Mouse (Mus musculus) spleen, postnatal 4 days (tissue): ENCODE results near the gene Polk.

Source experiments
- DNase-seq, 2 experiments: peaks; one replicate each; pipeline ENCODE4 v3.0.0; 2022; ENCODE audit warnings: low spot score in 2 of 2

The Polk gene

GRCm38 (mm10) chr13:96462644-96463043 is 79.7 kb downstream of the Polk start:
- no peak for DNase-seq

- DNase-seq = no peak
These were observed 83.8 kb downstream of the Polk start for GRCm38 (mm10) chr13:96458606-96459005.

- no peak for DNase-seq
These were observed 84.4 kb downstream of the Polk start for GRCm38 (mm10) chr13:96458018-96458417.

- DNase-seq = no peak
These were observed 84.8 kb downstream of the Polk start for GRCm38 (mm10) chr13:96457566-96457965.

- no peak for DNase-seq
These were observed 88.1 kb downstream of the Polk start for GRCm38 (mm10) chr13:96454288-96454687.

- DNase-seq = no peak
These were observed 89.8 kb downstream of the Polk start for GRCm38 (mm10) chr13:96452621-96453020.

- no peak for DNase-seq
These were observed 90.8 kb downstream of the Polk start for GRCm38 (mm10) chr13:96451386-96452140.

- DNase-seq = no peak
These were observed 91.5 kb downstream of the Polk start for GRCm38 (mm10) chr13:96450869-96451268.

- no peak for DNase-seq
These were observed 92.0 kb downstream of the Polk start for GRCm38 (mm10) chr13:96450205-96450856.

- no peak for DNase-seq
These were observed 101.9 kb downstream of the Polk start for GRCm38 (mm10) chr13:96440436-96440835.

GRCm38 (mm10) chr13:96436921-96437320 is 105.5 kb downstream of the Polk start:
- no peak for DNase-seq

GRCm38 (mm10) chr13:96435793-96436192 is 106.6 kb downstream of the Polk start:
- DNase-seq = peak in 1 of 2 experiments; percentile 20

GRCm38 (mm10) chr13:96434899-96435331 is 107.5 kb downstream of the Polk start:
- no peak for DNase-seq

- DNase-seq = no peak
These were observed 108.7 kb downstream of the Polk start for GRCm38 (mm10) chr13:96433648-96434190.

- no peak for DNase-seq
These were observed 109.3 kb downstream of the Polk start for GRCm38 (mm10) chr13:96433041-96433440.

GRCm38 (mm10) chr13:96432376-96432811 is 110.0 kb downstream of the Polk start:
- DNase-seq = no peak

- peak; percentile 75 to 92 for DNase-seq
These were observed 110.7 kb downstream of the Polk start for GRCm38 (mm10) chr13:96431595-96432156.
